Mouse (Mus musculus): ENCODE measurements at regions not wholly inside any gene's neighbourhood (a gene's known extent, or its start where the extent isn't known, plus 50 kb on each side); places are given as distances from the start of the nearest gene placed in this dataset.

DNA sequence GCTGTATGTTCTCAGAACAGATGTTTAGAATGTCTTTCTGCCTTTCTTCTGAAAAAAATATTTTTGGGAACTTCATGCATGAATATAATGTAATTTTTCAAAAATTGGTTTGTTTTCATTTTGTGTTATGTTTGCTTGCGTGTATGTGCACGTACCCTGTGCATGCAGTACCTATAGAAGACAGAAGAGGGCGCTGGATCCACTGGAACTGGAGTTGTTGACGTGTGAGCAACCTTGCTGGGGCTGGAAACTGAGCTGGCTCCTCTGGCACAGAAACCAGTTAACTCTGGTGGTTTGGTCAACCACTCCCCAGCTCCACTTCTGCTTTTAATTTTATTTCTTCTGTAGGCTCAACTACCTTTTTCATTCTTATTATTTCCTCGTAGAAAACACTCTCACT is 702.0 kb upstream of the Tmpo start:
- peak; percentile 0 for DNase-seq (ENCODE audit: low spot score)

DNA sequence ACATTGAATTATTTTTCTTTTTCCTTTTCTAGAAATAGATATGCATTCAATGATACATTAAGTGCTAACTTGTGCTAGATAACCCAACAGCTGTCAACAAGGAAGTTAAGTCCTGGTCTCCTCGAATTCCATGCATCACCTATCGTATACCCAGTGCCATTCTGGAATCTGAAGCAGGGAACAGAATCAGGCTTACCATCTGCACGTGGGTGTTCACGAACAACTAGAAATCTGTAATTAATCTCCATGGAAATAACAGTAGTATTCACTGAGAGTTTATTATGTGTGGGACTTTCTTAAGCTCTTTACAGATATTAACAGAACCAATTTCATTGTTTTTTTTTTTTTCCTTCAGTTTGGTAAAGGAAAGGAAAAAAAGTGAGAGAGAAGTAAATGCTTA is 701.4 kb upstream of the Tmpo start:
- DNase-seq (ENCODE audit: low spot score) = no peak

DNA sequence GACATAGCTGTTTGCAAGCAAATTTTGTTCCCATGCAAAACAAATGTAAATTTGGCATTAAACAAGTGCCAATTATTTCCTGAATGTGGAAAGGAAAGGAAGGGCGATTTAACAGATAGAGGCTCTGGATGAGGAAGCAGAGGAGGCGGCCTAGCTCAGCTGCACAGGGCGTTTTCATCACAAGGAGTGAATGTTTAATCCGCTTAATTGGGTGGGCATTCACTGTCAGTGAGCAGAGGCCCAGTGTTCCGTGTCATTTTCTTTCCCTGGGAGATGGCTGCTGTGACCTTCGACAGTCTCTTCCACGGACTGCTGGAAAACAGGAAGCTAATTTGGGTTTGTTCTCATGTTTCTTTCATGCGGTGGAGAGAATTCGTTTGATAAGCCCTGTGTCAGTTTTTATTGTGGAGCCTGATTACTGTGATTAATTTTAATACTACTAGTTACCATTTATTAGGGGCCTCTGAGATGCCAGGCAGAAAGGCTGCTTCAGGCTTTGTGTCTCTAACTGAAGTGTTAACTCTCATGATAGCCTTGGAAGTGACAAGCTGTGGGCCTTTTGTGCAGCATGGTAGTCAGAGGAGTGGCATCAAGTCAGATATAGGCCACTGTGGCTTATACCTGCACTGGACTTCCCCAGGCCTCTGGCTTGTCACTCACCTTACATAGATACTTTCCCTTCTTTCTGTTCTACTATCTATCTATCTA is 700.6 kb upstream of the Tmpo start:
- DNase-seq (ENCODE audit: low spot score) = no peak

DNA sequence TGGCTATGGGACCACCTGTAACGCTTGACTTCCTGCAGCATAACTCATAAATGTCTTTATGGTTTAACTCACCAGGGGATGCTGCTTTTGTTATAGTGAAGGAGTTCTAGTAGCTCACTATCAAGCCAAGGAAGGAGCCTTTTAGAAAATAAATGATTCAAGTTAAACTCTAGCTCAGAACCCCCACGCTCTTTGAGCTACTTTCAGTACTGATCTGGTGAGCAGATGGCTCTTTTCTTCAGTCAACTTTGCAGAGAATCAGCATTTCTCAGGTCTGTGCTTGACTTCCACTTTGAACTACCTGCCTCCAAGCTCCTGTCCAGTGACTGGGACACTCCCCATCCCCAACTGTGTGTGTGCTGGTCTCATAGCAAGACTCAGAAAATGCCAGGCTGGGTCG is 694.3 kb upstream of the Tmpo start:
- no peak for DNase-seq (ENCODE audit: low spot score)

DNA sequence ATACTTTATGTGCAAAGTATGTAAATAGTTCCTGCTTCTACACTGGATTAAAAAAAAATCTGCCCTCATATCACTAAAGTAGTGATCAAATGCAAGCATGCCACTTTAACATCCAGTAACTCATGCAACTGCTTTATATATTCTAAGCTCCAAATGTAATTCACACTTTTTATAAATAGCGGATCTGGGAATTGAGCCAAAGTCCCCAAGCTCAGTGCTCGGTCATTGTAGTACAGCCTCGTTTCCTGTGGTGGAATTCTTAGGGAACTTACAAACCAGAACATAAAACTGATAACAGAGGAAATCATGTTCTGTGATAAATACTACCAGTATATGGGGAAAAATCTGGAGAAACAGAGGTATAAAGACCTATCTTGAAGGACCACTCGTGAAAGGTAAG is 690.1 kb upstream of the Tmpo start:
- DNase-seq (ENCODE audit: low spot score) = no peak

DNA sequence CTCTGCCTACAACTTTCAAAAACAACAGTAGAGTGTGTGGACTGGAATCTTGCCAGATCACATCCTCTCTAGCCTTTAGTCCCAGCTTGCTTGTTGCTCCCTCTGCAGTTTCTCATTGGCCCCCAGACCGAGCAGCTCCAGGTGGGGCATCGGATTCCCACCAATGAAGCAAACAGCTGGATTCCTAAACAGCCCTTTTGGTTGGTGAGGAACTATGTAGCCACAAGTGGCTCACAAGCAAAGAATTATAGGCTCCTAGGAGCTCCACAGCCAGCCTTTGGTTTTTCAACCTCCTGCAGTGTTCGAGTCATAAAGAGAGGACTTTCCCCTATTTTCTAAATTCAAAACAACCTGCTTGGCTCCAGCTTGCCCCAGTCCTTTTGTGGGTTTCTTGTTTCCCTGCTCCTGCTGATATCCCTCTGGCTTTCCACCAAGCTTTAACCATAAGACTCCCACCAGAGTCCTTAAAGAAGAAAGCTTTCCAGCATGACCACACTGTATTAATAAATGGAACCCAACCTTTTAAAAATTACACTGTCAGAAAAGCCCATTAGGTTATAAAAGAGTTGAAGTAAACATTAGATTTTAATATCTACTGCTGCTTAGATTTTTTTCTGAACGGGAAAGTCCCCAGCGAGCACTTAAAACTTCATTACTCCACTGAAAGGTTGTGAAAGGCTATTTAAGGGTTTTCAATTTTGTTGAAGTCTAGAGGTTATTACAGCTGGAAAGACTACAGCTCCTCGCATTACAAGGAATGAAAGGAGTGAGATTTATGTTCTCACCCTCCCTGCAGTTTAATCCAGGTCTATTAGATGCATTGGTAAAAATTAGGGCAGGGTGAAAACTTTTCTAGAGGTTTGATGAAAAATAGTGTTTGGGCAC is 677.8 kb upstream of the Tmpo start:
- no peak for DNase-seq (ENCODE audit: low spot score)

DNA sequence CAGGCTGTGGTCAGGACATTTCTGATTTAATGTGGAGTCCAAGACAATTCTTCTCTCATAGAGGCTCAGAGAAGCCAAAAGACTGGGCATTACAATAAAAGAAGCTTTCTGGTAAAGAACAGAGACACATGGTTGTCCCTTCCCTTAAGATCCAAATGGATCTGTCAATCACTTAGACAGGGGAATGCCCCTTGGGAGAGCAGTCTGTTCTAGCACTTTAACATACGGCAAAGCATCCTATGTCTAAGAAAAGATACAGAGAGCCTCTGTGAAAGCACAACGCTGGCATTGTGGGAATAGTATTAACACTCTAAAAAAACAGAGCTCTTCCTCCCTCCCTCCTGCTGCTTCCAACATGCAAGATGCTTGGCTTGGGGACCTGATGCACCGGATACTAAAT is 646.0 kb upstream of the Tmpo start:
- DNase-seq (ENCODE audit: low spot score) = no peak

DNA sequence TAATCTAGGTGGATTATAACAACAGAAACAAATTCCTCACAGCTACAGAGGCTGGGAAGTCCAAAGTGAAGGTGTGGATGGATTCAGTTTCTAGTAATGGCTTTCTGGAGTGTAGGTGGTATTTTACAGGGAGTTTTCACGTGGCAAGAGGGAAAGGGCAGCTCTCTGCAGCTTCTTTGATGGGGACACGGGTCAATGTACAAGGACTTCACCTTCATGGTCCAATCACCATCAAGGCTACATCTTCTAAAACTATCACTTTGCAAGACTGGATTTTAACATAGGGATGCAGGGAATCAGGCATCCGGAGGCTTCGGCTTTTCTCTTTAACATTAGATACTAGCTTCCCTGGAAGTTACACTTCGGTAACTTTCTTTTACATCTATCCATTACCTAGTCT is 642.4 kb upstream of the Tmpo start:
- DNase-seq (ENCODE audit: low spot score) = no peak

DNA sequence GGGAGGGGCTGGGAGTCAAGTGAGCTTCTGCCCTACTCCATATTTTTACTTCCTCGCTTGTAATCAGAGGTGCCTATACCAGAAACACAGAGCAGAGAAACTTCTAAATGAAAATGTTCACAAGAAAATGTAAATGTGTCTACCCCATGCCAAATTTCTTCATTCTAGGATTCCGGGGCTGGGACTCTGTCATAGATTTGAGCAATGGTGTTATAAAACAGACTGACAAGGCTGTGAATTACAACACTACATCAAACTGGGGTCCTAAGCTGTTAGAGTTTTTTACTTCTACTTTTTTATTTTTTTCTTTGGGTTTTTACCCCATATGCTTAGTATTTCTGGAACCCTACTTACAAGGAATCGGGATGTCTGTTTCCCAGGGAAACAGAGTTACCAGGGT is 623.8 kb upstream of the Tmpo start:
- no peak for DNase-seq (ENCODE audit: low spot score)

All from c-Kit-positive CD71-positive TER-119-positive erythroid progenitor cells, embryonic 14.5 days (primary cell).